Mouse (Mus musculus) intestine, embryonic 15.5 days (tissue): ENCODE measurements around the gene Gfy. TPM values are rescaled to one million over a fixed set of nuclear protein-coding genes. Genes with fewer than 3 reads are reported as not detected.

Experiments used
- ATAC-seq: fragments of 200-750 bp; cut with Nextera tagmentation; 2 replicates; pipeline ENCODE4 v1.8.0; 2017; ENCODE audit warnings: moderate TSS enrichment, moderate library complexity
- H3K27ac ChIP-seq: fragments of 300-500 bp; sonication (generic); 2 replicates; pipeline ENCODE4 v1.5.1; 2015; ENCODE audit warnings: mild to moderate bottlenecking, inconsistent platforms
- H3K27me3 ChIP-seq: fragments of 300-500 bp; sonication (generic); replicated peaks from 2 replicates; pipeline ENCODE4 v1.6.1; 2015; ENCODE audit warnings: inconsistent platforms
- H3K36me3 ChIP-seq: fragments of 300-500 bp; sonication (generic); 2 replicates; pipeline ENCODE4 v1.6.1; 2015; ENCODE audit warnings: inconsistent platforms
- H3K4me1 ChIP-seq: fragments of 300-500 bp; sonication (generic); replicated peaks from 2 replicates; pipeline ENCODE4 v1.6.1; 2015; ENCODE audit warnings: inconsistent platforms
- H3K4me2 ChIP-seq: fragments of 300-500 bp; sonication (generic); replicated peaks from 2 replicates; pipeline ENCODE4 v1.6.1; 2015; ENCODE audit warnings: mild to moderate bottlenecking, inconsistent platforms
- H3K4me3 ChIP-seq: fragments of 300-500 bp; sonication (generic); replicated peaks from 2 replicates; pipeline ENCODE4 v1.5.1; 2015; ENCODE audit warnings: inconsistent platforms
- H3K9ac ChIP-seq: fragments of 300-500 bp; sonication (generic); 2 replicates; pipeline ENCODE4 v1.6.1; 2015; ENCODE audit warnings: inconsistent platforms
- H3K9me3 ChIP-seq: fragments of 300-500 bp; sonication (generic); 2 replicates; pipeline ENCODE4 v1.6.1; 2016; ENCODE audit warnings: inconsistent platforms
- WGBS: fragments of 180-500 bp; shearing (Covaris S2); methylation state at CpG from one replicate; pipeline ENCODE4 v1.1.7; 2015; 5-methylcytosine and 5-hydroxymethylcytosine counted together
- polyA plus RNA-seq: library from polyadenylated mRNA; unstranded; fragments of >200 nt; fragmentation: Nextera tagmentation; extraction: Ambion mirVana; gene quantifications from 2 replicates; pipeline ENCODE4 v1.2.1, GENCODE M21; 2015

The Gfy gene
- polyA plus RNA-seq, 1 experiment from 2014 or later: not detected

DNA sequence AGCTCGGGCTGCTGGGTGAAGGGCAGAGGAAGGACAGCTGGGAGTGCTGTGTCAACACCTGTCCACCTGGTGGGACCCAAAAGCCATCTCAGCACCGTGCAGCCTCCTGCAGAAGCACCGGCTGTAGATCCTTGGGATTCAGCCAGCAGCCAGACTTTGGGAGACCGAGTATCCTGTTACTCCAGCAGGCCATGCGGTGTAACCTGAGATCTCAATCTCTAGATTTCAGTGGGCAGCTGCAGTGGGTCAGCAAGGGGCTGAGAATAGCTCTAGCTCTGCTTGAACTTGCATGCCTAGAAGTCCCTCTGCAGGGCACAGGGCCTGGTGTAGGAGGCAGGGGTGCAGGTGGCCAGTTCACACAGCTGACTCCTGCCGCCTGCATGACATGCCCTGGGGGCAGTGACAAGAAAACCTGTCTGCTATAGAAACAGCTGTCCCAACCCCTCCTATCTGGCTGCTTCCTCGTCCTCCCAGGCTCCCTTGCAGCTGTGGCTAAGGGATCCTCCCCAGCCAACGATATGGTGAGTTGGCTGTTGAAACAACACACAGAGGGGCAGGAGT lies 12.5 kb upstream of the Gfy start:
- H3K27me3 ChIP-seq: peaks cover 34% of the 10 kb centered on the region
- no peak overlapping the region for H3K4me2 ChIP-seq
- H3K4me1 ChIP-seq: peaks cover 5% of the 10 kb centered on the region
- no peaks in the 10 kb centered on the region for H3K36me3 ChIP-seq
- ATAC-seq: peak; percentile 37
- H3K9me3 ChIP-seq: no peaks in the 10 kb centered on the region
- no peak overlapping the region for H3K4me3 ChIP-seq
- H3K9ac ChIP-seq: no peak overlapping the region
- WGBS: 11% methylated on average over 8 of the region's 8 CpGs
- H3K27ac ChIP-seq: no peak overlapping the region

DNA sequence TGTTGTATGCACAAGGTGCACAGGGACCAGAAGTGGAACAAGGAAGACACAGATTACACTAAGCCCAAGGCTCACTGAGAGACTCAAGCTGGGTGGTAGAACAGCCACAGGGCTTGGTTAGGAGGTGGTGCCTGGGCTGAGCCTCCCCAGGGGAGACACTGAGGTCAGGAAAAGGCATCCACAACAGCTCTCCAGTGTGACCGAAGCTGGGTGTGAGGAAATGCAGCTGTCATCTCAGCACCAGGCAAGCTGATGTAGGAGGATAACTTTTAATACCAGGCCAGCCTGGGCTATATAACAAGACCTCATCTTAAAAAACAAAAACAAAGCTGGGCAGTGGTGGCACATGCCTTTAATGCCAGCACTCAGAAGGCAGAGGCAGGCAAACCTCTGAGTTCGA lies 11.8 kb upstream of the Gfy start:
- H3K9me3 ChIP-seq: no peaks in the 10 kb centered on the region
- H3K27ac ChIP-seq: no peak overlapping the region
- H3K9ac ChIP-seq: no peak overlapping the region
- no peak overlapping the region for H3K4me2 ChIP-seq
- H3K4me3 ChIP-seq: no peak overlapping the region
- H3K36me3 ChIP-seq: no peaks in the 10 kb centered on the region
- WGBS: 54% methylated on average over 2 of the region's 2 CpGs
- peaks cover 39% of the 10 kb centered on the region for H3K27me3 ChIP-seq
- ATAC-seq: no peak
- peaks cover 5% of the 10 kb centered on the region for H3K4me1 ChIP-seq

DNA sequence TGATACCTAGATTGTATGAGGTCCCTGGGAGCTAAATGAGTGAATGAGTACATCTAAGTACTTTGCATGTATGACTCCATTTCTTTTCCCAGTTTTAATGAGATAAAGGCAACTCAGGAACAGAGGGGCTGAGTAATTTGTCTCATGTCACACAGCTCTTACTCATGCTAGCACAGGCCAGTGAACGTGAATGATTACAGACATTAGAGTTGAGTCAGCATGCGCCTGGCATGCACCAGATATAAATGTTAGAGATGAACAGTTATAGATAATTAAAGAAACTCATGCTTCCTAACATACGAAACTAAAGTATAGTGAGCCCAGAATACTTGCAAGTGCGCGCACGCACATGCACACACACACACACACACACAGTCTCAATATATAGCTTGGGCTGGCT lies 10.8 kb upstream of the Gfy start:
- 85% methylated on average over 6 of the region's 6 CpGs for WGBS
- H3K4me2 ChIP-seq: no peak overlapping the region
- no peak overlapping the region for H3K4me3 ChIP-seq
- no peak for ATAC-seq
- H3K36me3 ChIP-seq: no peaks in the 10 kb centered on the region
- peaks cover 46% of the 10 kb centered on the region for H3K27me3 ChIP-seq
- peaks cover 5% of the 10 kb centered on the region for H3K4me1 ChIP-seq
- H3K9ac ChIP-seq: no peak overlapping the region
- no peaks in the 10 kb centered on the region for H3K9me3 ChIP-seq
- no peak overlapping the region for H3K27ac ChIP-seq

DNA sequence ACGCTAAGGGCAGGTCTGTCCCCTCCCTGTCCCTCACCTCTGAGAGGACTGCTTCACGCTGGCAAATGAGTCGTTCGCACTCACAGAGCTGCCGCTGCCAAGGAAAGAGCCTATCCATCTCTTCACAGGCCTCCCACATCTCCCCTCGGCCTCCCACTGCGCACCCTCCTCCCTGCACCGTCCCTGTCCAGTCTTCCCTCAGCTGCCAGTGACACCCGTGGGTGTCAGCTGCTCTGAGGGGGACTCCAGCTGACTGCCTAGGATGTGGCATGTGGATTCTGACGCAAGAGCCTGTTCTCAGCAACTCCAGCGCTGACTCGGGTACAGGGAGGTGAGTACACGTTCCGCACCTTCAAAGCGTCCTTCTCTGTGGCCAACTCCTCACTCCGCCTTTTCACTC lies 10.2 kb upstream of the Gfy start:
- peaks cover 52% of the 10 kb centered on the region for H3K27me3 ChIP-seq

DNA sequence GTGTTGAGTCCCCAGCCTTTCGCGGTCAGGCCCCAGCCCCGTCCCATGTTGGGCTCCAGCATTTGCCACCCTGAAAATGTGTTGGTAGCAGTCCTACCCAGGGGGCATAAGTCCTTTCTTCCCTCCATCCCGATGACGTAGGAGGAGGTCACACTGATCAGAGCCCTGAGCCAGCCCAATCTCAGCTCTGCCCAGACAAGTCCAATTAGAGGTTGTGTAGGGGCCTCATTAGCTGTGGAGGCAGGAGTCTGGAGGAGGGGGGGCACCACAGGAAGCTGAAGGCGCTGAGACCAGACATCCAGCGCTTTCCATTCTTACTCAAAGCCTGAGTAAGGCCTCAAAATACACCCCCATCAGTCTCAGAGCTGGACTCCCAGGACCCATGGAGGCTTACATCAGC lies 6.6 kb upstream of the Gfy start:
- Histone ChIP-seq H3K36me3 (no peaks in the 10 kb centered on the region), H3K27me3 (peaks cover 80% of the 10 kb centered on the region), H3K4me2 (no peak overlapping the region), H3K9ac (no peak overlapping the region), H3K27ac (no peak overlapping the region), H3K9me3 (no peaks in the 10 kb centered on the region), H3K4me1 (peaks cover 10% of the 10 kb centered on the region), H3K4me3 (no peak overlapping the region)
- WGBS: 73% methylated on average over 7 of the region's 7 CpGs
- ATAC-seq: no peak

More for the DNA sequence above, 10.2 kb upstream of the Gfy start:
- Histone ChIP-seq H3K9me3 (no peaks in the 10 kb centered on the region), H3K27ac (no peak overlapping the region), H3K4me2 (no peak overlapping the region), H3K36me3 (no peaks in the 10 kb centered on the region), H3K4me3 (no peak overlapping the region), H3K9ac (no peak overlapping the region), H3K4me1 (peaks cover 5% of the 10 kb centered on the region)
- 49% methylated on average over 16 of the region's 16 CpGs for WGBS
- ATAC-seq: no peak

DNA sequence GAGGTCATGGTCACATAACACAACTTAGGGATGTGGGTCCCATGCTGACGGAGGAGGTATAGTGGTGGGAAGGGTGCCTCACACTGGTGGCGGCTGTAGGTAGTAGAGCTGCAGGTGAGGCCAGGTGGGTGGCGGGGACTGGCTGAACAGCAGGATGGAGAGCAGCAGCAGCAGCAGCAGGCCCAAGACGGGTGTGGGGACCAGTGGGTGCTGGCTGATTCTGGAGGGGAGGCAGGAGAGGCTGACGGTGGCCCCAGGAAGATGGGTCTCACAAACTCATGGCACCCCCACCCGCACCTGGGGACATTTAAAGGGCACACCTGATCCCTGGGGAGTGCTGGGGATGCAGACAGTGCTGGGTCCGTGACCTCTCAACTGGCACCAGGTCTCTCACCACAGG lies 4.3 kb upstream of the Gfy start:
- H3K27ac ChIP-seq: no peak overlapping the region
- H3K9me3 ChIP-seq: no peaks in the 10 kb centered on the region
- H3K4me1 ChIP-seq: peaks cover 10% of the 10 kb centered on the region
- peaks cover 89% of the 10 kb centered on the region for H3K27me3 ChIP-seq
- no peak overlapping the region for H3K4me3 ChIP-seq
- H3K4me2 ChIP-seq: no peak overlapping the region
- no peaks in the 10 kb centered on the region for H3K36me3 ChIP-seq
- WGBS: 65% methylated on average over 7 of the region's 7 CpGs
- no peak overlapping the region for H3K9ac ChIP-seq
- no peak for ATAC-seq

DNA sequence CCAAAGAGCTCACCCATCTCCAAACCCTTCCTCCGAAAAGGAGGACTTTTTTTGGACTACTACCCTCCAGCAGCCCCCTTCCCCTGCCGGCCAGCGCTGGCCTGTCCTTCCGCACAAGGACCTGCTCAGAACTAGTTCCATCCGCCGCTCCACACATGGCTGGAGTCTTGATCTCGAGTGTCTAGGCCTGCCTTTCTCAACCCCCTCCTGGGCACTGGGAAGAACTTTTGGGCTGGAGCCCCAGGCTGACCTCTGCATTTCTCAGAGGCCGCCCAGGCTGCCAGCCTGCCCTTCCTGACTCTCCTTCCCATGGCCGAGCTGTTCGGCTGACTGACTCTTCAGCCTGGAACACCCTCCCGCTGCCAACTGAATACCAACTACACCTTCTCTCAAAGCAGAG lies 3.2 kb upstream of the Gfy start:
- Histone ChIP-seq H3K4me1 (peaks cover 10% of the 10 kb centered on the region), H3K4me2 (peak overlapping the region; percentile 72), H3K9ac (peak overlapping the region; percentile 36), H3K27me3 (peaks cover 92% of the 10 kb centered on the region), H3K27ac (no peak overlapping the region), H3K4me3 (peak overlapping the region; percentile 30), H3K36me3 (no peaks in the 10 kb centered on the region), H3K9me3 (no peaks in the 10 kb centered on the region)
- peak; percentile 14; the same call in 1 of the 2 replicates for ATAC-seq
- WGBS: 15% methylated on average over 11 of the region's 11 CpGs

DNA sequence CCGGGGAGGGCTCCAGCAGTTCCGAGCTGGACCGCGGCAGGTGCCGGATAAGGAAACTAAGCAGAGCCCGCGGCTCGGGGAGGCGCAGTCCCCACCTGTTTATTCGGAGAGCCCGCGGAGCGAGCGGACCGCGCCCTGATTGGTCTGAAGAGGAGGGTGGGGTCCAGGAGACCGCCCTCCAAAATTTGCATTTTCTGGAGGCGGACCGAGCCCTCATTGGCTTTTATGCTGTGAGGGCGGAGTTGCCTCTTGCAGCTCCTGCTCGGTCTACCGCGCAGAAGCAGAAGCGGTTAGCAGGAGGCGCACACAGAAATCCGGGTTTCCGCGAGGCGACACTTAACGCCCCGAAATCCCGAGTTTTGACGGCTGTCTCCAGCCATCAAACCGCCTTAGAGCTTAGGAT lies 2.8 kb upstream of the Gfy start:
- H3K27me3 ChIP-seq: peaks cover 96% of the 10 kb centered on the region
- ATAC-seq: peak; percentile 97
- no peak overlapping the region for H3K27ac ChIP-seq
- H3K9ac ChIP-seq: peak overlapping the region; percentile 36
- H3K4me2 ChIP-seq: peak overlapping the region; percentile 72
- H3K9me3 ChIP-seq: no peaks in the 10 kb centered on the region
- peaks cover 10% of the 10 kb centered on the region for H3K4me1 ChIP-seq
- under 1% methylated on average over 34 of the region's 34 CpGs for WGBS
- peak overlapping the region; percentile 30 for H3K4me3 ChIP-seq
- H3K36me3 ChIP-seq: no peaks in the 10 kb centered on the region

DNA sequence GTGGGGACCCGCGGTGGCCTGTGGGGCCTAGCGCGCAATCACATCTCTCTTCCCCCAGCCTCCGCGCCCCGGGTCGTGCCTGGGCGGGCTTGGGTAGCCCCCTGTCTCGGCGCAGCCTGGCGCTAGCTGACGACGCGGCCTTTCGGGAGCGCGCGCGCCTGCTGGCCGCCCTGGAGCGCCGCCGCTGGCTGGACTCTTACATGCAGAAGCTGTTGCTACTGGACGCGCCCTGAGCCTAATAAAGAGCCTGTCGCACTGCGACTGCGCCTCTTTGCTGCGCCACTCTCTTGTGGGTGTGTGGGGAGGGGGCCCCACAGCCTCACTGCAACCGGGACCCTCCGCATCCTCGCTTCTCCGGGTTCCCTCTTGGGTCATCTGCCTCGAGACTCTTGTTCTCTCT lies 2.2 kb upstream of the Gfy start:
- H3K27ac ChIP-seq: no peak overlapping the region
- no peaks in the 10 kb centered on the region for H3K9me3 ChIP-seq
- 4% methylated on average over 35 of the region's 35 CpGs for WGBS
- no peak overlapping the region for H3K9ac ChIP-seq
- peak; percentile 16 for ATAC-seq
- peak overlapping the region; percentile 72 for H3K4me2 ChIP-seq
- peaks cover 96% of the 10 kb centered on the region for H3K27me3 ChIP-seq
- H3K4me3 ChIP-seq: peak overlapping the region; percentile 12; the same call in 1 of the 2 replicates
- peaks cover 10% of the 10 kb centered on the region for H3K4me1 ChIP-seq
- no peaks in the 10 kb centered on the region for H3K36me3 ChIP-seq

DNA sequence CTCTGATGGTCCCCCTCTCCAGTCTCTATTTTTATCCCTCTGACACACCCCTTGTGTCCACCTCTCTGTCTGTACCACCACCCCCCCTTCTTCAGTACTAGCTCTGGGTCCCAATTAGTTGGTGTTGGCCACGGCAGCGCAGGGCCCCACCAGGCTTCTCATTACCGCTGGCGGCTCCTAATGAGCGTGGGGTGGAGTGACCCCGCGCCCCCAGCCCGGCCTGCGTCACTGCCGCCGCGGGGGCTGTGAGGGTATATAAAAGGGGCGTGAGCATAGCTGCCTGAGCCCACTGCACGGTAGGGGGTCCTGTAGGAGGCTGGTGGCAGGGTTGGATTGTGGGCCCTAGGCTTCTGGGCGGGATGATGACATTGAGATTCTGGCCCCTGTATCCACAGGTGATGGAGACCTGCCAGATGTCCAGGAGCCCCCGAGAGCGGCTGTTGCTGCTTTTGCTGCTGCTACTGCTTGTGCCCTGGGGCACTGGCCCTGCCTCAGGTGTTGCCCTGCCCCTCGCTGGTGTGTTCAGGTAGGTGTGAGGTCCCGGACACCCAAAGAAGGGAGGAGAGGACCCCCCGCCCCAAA lies 1.6 kb upstream of the Gfy start, which contains the start of gene Pth2:
Gene Pth2, plus strand, starts transcription at position 100 of the 582 bp plus-strand sequence.
- Histone ChIP-seq H3K27me3 (peaks cover 96% of the 10 kb centered on the region), H3K9me3 (no peaks in the 10 kb centered on the region), H3K4me2 (peak within 1 kb of the TSS; percentile 72), H3K27ac (no peak within 1 kb of the TSS), H3K4me1 (peaks cover 15% of the 10 kb centered on the region), H3K4me3 (peak within 1 kb of the TSS; percentile 12; the same call in 1 of the 2 replicates), H3K9ac (no peak within 1 kb of the TSS), H3K36me3 (no peaks in the 10 kb centered on the region)
- WGBS: 23% methylated on average over 20 of the region's 20 CpGs
- ATAC-seq: no peak

DNA sequence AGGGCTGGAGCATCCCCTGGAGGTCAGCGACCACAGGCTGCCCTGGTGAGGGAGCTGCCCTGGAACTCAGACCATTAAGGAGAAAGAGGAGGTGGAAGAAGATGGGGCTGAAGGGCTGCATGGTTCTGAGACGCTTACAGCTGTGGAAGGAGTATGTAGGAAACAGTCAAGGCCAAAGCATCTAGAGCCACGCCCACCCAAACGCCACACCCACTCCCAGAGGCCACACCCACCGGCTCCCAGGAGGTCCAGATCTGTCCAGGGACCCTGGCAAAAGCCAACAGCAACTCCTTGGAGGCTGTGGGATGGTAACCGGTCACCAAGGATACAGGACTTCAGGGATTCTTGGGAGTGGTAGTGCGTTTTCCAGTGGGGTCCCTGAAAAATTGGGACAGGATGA lies 819 bp downstream of the Gfy start:
- WGBS: 21% methylated on average over 7 of the region's 7 CpGs
- ATAC-seq: no peak
- Histone ChIP-seq H3K9me3 (no peaks in the 10 kb centered on the region), H3K27ac (no peak overlapping the region), H3K4me3 (no peak overlapping the region), H3K9ac (no peak overlapping the region), H3K4me2 (no peak overlapping the region), H3K36me3 (no peaks in the 10 kb centered on the region), H3K4me1 (peaks cover 20% of the 10 kb centered on the region), H3K27me3 (peaks cover 97% of the 10 kb centered on the region)

DNA sequence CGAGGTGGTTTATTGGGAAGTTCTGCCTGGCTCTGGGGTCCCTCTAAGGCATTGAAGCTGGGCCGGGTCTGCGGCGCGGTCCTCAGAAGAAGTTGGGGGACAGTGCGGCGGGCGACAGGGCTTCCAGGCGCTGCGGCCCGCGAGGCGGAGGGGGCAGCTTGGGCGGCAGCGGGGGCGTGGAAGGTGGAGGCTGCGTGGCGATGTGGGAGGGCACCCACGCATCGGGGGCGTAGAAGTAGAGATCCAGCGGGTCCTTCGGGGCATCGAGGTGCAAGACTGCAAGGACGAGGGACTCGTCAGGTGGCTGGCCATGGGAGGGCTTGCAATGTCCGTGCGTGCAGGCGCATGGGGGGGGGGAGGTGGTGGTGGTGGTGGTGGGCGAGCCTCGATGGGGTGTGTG lies 3.0 kb downstream of the Gfy start:
- peak overlapping the region; percentile 15; the same call in 1 of the 2 replicates for H3K4me3 ChIP-seq
- WGBS: 4% methylated on average over 31 of the region's 31 CpGs
- H3K4me2 ChIP-seq: peak overlapping the region; percentile 42

DNA sequence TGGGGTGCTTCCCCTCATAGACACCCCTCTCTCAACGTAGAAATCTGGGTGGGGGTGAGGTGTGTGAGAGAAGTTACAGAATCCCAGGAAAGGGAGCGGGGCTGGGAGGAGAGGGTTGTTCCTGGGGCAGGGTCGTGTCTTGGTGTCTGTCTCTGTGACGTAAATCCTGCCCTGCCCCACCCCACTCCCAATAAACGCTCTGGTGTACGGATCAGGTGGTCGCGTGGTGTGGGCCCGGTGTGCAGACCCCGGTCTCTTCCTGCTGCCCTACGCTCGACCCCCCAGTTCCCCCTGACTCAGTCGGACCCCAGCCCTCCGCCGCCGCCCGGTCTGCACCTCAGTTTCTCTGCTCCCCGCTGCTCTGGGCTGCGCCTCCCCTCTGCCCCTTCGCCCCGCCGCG lies 3.4 kb downstream of the Gfy start:
- peaks cover 10% of the 10 kb centered on the region; the same call in 1 of the 2 replicates for H3K4me1 ChIP-seq
- no peak overlapping the region for H3K9ac ChIP-seq
- H3K27ac ChIP-seq: no peak overlapping the region
- H3K9me3 ChIP-seq: no peaks in the 10 kb centered on the region
- H3K36me3 ChIP-seq: no peaks in the 10 kb centered on the region
- WGBS: 4% methylated on average over 23 of the region's 23 CpGs
- peak overlapping the region; percentile 42 for H3K4me2 ChIP-seq
- no peak for ATAC-seq
- H3K27me3 ChIP-seq: peaks cover 90% of the 10 kb centered on the region
- peak overlapping the region; percentile 15; the same call in 1 of the 2 replicates for H3K4me3 ChIP-seq

More for the DNA sequence above, 3.0 kb downstream of the Gfy start:
- peaks cover 95% of the 10 kb centered on the region for H3K27me3 ChIP-seq
- H3K36me3 ChIP-seq: no peaks in the 10 kb centered on the region
- H3K27ac ChIP-seq: no peak overlapping the region
- H3K9ac ChIP-seq: no peak overlapping the region
- ATAC-seq: no peak
- peaks cover 11% of the 10 kb centered on the region for H3K4me1 ChIP-seq
- no peaks in the 10 kb centered on the region for H3K9me3 ChIP-seq
